Mouse (Mus musculus) intestine, embryonic 14.5 days (tissue): ENCODE results near the gene Cdk11b. TPM values are rescaled to one million over a fixed set of nuclear protein-coding genes. Genes with fewer than 3 reads are reported as not detected.

Experiments used
- ATAC-seq: fragments of 200-750 bp; cut with Nextera tagmentation; replicated peaks from 2 replicates; pipeline ENCODE4 v1.8.0; 2017; ENCODE audit warnings: low read depth, moderate number of reproducible peaks, moderate TSS enrichment, moderate library complexity; ENCODE audit not compliant: low FRiP score, low TSS enrichment
- DNase-seq: peaks from one replicate; pipeline ENCODE4 v3.0.0-alpha.2; 2018; ENCODE audit warnings: low spot score
- H3K27ac ChIP-seq: fragments of 300-500 bp; sonication (generic); 2 replicates; pipeline ENCODE4 v1.5.1; 2014; ENCODE audit warnings: low read depth, mild to moderate bottlenecking, control low read depth
- H3K27me3 ChIP-seq: fragments of 300-500 bp; sonication (generic); replicated peaks from 2 replicates; pipeline ENCODE4 v1.6.1; 2014; ENCODE audit warnings: low read length, control low read depth; ENCODE audit not compliant: control insufficient read depth, insufficient read depth
- H3K36me3 ChIP-seq: fragments of 300-500 bp; sonication (generic); 2 replicates; pipeline ENCODE4 v1.6.1; 2014; ENCODE audit warnings: low read length, control low read depth; ENCODE audit not compliant: control insufficient read depth, insufficient read depth
- H3K4me1 ChIP-seq: fragments of 300-500 bp; sonication (generic); replicated peaks from 2 replicates; pipeline ENCODE4 v1.6.1; 2014; ENCODE audit warnings: low read length, control low read depth, mixed read lengths; ENCODE audit not compliant: control insufficient read depth, insufficient read depth
- H3K4me2 ChIP-seq: fragments of 300-500 bp; sonication (generic); 2 replicates; pipeline ENCODE4 v1.6.1; 2014; ENCODE audit warnings: low read length
- H3K4me3 ChIP-seq: fragments of 300-500 bp; sonication (generic); 2 replicates; pipeline ENCODE4 v1.5.1; 2014; ENCODE audit warnings: low read depth, low read length, control low read depth, mixed read lengths
- H3K9ac ChIP-seq: fragments of 300-500 bp; sonication (generic); 2 replicates; pipeline ENCODE4 v1.6.1; 2014; ENCODE audit warnings: mild to moderate bottlenecking, low read length
- H3K9me3 ChIP-seq: fragments of 300-500 bp; sonication (generic); 2 replicates; pipeline ENCODE4 v1.6.1; 2016; ENCODE audit warnings: low read length, control low read depth; ENCODE audit not compliant: control insufficient read depth
- WGBS: fragments of 180-500 bp; shearing (Covaris S2); extraction: QIAGEN DNeasy Blood & Tissue Kit; methylation state at CpG from one replicate; pipeline ENCODE4 v1.1.7; 2014; 5-methylcytosine and 5-hydroxymethylcytosine counted together
- polyA plus RNA-seq: library from polyadenylated mRNA; unstranded; fragments of >200 nt; fragmentation: Nextera tagmentation; extraction: Ambion mirVana; gene quantifications from 2 replicates; pipeline ENCODE4 v1.2.1, GENCODE M21; 2014

Cdk11b gene
- polyA plus RNA-seq = 48.7 and 52.6 TPM in 2 replicates

DNA sequence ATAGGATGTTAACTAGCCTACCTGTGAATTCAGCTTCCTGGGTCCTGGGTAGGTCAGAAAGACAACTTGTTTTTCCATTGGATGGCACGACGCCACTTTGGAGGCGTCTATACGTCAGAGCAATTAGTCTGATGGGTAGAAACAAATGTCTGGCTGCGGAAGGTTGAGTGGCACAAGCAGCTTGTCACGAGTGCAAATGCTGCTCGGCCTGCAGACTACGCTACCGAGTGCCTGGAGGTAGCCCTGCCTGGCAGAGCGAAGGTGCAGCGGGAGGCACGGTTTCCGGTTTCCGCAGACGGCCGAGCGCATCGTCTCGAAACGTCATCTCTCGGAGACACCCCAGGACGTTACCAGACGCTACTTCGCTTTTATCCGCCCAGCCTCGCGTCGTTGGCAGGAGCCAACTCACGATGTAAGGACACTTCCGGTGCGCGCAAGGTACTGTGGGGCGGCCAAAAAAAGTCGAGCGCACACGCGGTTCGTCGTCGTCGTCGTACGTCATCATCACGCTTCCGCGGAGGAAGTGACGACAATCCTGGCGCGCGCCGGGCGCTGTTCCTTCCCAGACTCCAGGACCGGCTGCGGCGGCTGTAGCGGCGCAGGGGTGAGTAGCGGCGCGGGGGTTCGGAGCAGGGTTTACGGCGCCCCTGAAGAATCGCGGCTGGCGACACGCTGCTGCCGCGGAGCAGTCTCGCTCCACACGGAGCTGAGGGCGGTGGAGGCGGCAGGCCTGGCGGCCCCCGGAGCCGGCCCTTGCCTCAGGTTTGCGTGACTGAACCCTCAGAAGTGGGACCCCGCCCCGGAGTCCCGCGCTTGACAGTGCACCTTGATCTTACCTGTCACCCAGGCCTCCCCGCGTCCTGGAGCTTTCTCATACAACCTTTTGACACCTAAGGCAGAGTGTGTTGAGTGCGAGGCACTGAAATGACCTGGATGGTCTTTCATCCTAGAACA, at the start of gene Cdk11b:
TSS of gene Cdk11b (plus strand) at position 517 of the 954 bp plus-strand sequence.
- WGBS = under 1% methylated on average over 84 of the region's 84 CpGs
- peak within 1 kb of the TSS; percentile 79 for H3K9ac ChIP-seq
- H3K27ac ChIP-seq = peak within 1 kb of the TSS; percentile 90
- DNase-seq = peak; percentile 96
- no peaks in the 10 kb centered on the region for H3K9me3 ChIP-seq
- peak within 1 kb of the TSS; percentile 95 for H3K4me3 ChIP-seq
- peak within 1 kb of the TSS; percentile 98 for H3K4me2 ChIP-seq
- H3K4me1 ChIP-seq = peaks cover 3% of the 10 kb centered on the region; the same call in 1 of the 2 replicates
- peaks cover 50% of the 10 kb centered on the region for H3K36me3 ChIP-seq
- H3K27me3 ChIP-seq = no peaks in the 10 kb centered on the region
- ATAC-seq = peak; percentile 100

DNA sequence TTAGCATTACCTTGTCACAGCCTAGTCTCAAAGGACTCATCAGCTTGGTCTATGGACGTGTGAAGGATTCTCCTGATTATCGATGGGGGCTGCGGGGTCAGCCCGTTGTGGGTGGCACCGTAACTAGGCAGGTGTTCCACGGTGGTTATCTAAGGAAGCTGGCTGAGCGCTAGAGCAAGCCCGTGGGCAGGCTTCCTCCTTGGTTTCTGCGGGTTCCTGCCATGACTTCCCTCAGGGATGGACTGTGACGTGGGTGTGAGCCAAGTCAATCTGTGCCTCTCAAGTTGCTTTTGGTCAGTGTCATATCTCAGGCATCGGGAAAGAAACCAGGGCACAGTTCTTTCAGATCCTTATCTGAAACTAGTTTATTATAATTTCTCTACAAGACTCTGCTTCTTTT, 49.7 kb upstream of the Cdk11b start:
- H3K4me2 ChIP-seq = no peak overlapping the region
- no peaks in the 10 kb centered on the region for H3K9me3 ChIP-seq
- no peak for DNase-seq
- no peaks in the 10 kb centered on the region for H3K4me1 ChIP-seq
- H3K27me3 ChIP-seq = no peaks in the 10 kb centered on the region
- H3K4me3 ChIP-seq = no peak overlapping the region
- H3K27ac ChIP-seq = no peak overlapping the region
- 86% methylated on average over 11 of the region's 11 CpGs for WGBS
- H3K9ac ChIP-seq = no peak overlapping the region
- H3K36me3 ChIP-seq = peaks cover 19% of the 10 kb centered on the region
- ATAC-seq = no peak

DNA sequence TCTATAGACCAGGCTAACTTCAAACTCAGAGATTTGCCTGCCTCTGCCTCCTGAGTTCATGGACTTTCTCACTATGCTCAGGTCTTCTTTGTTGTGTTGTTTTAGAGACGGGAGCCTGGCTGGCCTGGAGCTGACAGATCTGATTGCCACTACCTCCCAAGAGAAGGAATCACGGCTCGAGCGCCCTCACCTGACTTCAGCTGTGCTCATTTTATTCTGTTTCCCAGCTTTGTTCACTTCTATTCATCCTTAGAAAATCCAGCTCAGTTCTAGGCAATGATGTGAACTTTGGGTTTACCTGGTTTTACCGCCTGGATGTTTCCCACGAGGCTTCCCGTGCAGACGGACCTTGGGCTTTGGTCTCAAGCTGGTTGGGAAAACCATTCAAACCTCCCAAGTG, 49.1 kb upstream of the Cdk11b start:
- Histone ChIP-seq H3K4me2 (no peak overlapping the region), H3K27ac (no peak overlapping the region), H3K9me3 (no peaks in the 10 kb centered on the region), H3K4me1 (no peaks in the 10 kb centered on the region), H3K4me3 (no peak overlapping the region), H3K36me3 (peaks cover 22% of the 10 kb centered on the region), H3K27me3 (no peaks in the 10 kb centered on the region), H3K9ac (no peak overlapping the region)
- WGBS = 93% methylated on average over 8 of the region's 8 CpGs
- no peak for DNase-seq
- ATAC-seq = no peak

DNA sequence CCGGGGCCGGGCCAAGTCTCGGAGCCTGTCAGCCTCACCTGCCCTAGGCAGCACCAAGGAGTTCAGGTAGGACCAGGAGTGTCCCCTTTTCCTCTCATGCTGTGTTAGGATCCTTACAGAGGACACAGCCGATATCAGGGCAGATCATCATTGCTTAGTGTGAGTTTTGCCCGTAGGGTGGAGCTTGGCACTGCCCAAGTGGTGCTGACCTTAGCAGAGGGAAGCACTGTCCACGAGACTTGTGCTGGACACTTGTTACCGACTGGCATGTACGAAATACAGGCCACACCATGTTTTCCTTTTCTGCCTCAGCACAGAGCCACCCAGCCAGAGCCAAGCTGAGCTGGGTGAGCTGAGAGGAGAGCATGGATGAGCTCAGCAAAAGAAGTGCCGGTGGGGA, 47.5 kb upstream of the Cdk11b start:
- no peak overlapping the region for H3K9ac ChIP-seq
- H3K9me3 ChIP-seq = no peaks in the 10 kb centered on the region
- H3K27ac ChIP-seq = no peak overlapping the region
- 90% methylated on average over 9 of the region's 9 CpGs for WGBS
- ATAC-seq = no peak
- peaks cover 23% of the 10 kb centered on the region for H3K36me3 ChIP-seq
- H3K4me1 ChIP-seq = no peaks in the 10 kb centered on the region
- DNase-seq = no peak
- H3K4me2 ChIP-seq = no peak overlapping the region
- no peaks in the 10 kb centered on the region for H3K27me3 ChIP-seq
- no peak overlapping the region for H3K4me3 ChIP-seq

DNA sequence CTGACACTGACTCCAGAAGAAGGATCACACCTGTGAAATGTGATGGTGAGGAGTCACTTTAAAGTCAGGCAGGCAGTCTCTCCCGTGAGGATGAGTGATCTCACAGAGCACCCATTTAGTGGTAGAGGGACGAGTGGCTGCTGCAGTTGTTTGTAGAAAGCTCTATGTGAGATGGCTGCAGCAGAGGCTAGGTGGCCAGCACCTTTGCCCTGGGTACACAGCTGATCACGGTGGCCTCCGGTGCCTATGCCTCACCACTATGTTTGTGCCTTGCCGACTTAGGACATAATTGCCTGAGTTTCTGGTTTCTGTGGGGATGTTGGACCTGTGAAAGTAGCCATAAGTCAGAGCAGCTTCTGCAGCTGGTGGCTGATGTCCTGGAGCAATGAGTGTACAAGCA, 46.9 kb upstream of the Cdk11b start:
- Histone ChIP-seq H3K4me2 (no peak overlapping the region), H3K9me3 (no peaks in the 10 kb centered on the region), H3K36me3 (peaks cover 29% of the 10 kb centered on the region), H3K9ac (no peak overlapping the region), H3K4me1 (no peaks in the 10 kb centered on the region), H3K27ac (no peak overlapping the region), H3K27me3 (no peaks in the 10 kb centered on the region), H3K4me3 (no peak overlapping the region)
- no peak for DNase-seq
- 81% methylated on average over 5 of the region's 5 CpGs for WGBS
- no peak for ATAC-seq

DNA sequence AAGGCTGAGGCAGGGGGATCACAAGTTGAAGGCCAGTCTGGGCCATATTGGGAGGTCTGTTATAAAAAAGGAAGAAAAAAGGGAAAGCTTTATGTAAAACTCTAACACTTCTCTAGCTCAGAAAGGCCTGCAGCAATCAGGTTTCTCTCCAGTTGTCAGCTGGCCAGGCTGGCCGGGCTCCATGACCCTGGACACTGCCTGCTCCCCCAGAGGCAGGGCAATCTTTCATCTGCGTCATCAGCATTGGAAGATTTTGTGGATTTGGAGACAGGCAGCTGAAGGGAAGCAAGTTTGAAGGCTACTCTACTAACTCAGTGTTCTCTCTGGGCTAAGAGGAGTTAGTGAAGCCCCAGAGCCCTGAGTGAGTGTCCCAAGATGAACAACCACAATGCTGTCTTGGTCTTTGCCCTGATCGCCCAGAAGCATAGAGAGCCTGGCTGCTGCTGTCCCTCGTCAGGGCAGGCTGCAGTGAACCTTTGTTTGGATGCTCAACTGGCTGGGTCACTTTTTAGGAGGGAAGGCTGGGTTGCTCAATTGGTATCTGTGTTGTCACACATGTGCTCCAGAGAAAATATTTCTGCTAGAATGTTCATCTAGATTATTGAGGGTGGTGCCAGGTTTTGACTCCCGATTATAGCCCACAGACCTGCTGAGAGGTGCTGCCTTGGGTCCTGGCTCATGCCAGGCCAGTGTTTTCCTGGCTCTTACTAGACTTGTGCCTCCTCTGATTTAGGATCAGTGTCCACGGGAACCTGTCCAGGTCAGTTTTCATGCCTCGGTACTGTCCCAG, 46.1 kb upstream of the Cdk11b start:
- no peaks in the 10 kb centered on the region for H3K4me1 ChIP-seq
- no peak overlapping the region for H3K9ac ChIP-seq
- DNase-seq (no peak), ATAC-seq (no peak)
- no peak overlapping the region for H3K27ac ChIP-seq
- peaks cover 34% of the 10 kb centered on the region for H3K36me3 ChIP-seq
- H3K4me2 ChIP-seq = no peak overlapping the region
- no peaks in the 10 kb centered on the region for H3K9me3 ChIP-seq
- H3K4me3 ChIP-seq = no peak overlapping the region
- WGBS = 86% methylated on average over 7 of the region's 7 CpGs
- H3K27me3 ChIP-seq = no peaks in the 10 kb centered on the region

DNA sequence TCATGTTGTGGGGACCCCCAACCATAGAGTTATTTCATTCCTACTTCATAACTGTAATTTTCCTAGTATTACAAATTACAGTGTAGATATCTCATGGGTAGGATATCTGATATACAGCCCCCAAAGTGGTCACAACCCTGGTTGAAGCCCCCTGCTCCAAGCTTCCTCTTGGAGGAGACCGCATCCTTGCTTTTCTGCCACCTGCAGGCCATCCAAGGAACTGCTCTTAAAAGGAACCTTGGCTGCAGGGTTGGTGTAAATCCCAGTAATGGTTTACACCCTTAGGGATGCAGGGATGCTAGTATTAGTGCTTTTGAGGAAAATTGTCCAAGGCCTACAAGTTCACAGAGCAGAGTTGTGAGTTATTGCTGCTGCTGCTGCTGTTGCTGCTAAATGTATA, 44.2 kb upstream of the Cdk11b start:
- Histone ChIP-seq H3K4me1 (no peaks in the 10 kb centered on the region), H3K36me3 (peaks cover 53% of the 10 kb centered on the region), H3K4me2 (no peak overlapping the region), H3K9ac (no peak overlapping the region), H3K27me3 (no peaks in the 10 kb centered on the region), H3K9me3 (no peaks in the 10 kb centered on the region), H3K4me3 (no peak overlapping the region), H3K27ac (no peak overlapping the region)
- ATAC-seq = no peak
- WGBS = 43% methylated on average over 1 of the region's 1 CpGs
- DNase-seq = peak; percentile 80

DNA sequence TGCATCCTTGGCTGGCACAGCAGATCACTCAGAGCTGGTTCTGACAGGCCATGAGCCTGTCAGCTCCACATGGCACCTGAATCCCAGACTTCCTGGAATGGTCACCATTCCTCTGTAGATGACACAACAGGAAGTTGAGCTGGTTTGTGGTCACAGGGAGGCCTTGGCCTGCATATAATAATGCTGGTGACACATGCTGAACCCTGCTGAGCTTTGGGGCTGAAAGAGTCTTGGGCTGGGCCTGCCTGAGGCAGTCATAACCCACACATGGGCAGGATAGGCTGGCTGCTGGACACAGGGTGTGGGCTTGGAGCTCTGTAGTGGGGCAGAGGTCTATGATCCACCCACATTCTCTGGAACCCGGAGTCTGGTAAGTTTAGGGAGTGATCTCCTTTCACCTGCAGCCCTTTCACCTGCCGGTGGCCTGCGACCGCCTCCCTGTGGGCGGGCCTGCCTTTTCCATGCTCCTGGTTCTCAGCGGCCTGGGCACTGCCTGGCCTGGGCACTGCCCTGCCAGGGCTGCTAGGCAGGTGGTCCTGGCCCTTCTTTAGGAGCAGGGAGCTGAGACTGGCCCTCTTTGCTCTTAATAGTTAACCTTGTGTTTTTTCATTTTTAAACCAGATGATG, 42.3 kb upstream of the Cdk11b start:
- Histone ChIP-seq H3K27ac (no peak overlapping the region), H3K4me2 (no peak overlapping the region), H3K36me3 (peaks cover 67% of the 10 kb centered on the region), H3K4me1 (no peaks in the 10 kb centered on the region), H3K27me3 (no peaks in the 10 kb centered on the region), H3K4me3 (no peak overlapping the region), H3K9ac (no peak overlapping the region), H3K9me3 (no peaks in the 10 kb centered on the region)
- 91% methylated on average over 6 of the region's 6 CpGs for WGBS
- ATAC-seq (0 out of 2 replicates have a peak, but pooled peaks have one; percentile 30), DNase-seq (no peak)
